Mouse (Mus musculus) frontal cortex, adult 2 months (tissue): ENCODE data around the gene Ubr4. TPM values are rescaled to one million over a fixed set of nuclear protein-coding genes. Genes with fewer than 3 reads are reported as not detected.
"Not testable (repeated sequence)": the region's sequence is repeated elsewhere in the genome, so short reads cannot be mapped to it uniquely, and the experiment has no call there.

ENCODE experiments used
- DNase-seq, 2 experiments: peaks; one replicate each; pipeline ENCODE4 v3.0.0; 2022; ENCODE audit warnings: low spot score in 1 of 2; ENCODE audit errors: extremely low spot score in 1 of 2
- polyA plus RNA-seq: library from polyadenylated mRNA; depleted of rRNA; stranded (reverse); fragments of >200 nt; gene quantifications from 2 replicates; pipeline ENCODE4 v1.2.3, GENCODE M21; 2012; rRNA removed

Gene Ubr4
- polyA plus RNA-seq, 1 experiment: 186 TPM

- not testable (repeated sequence) for DNase-seq
Observed at GRCm38 (mm10) chr4:139530248-139530647, 177.8 kb downstream of the Ubr4 start, which contains the start of gene Iffo2. Gene Iffo2 (plus strand): TSS chr4:139530548.

- no peak for DNase-seq
Observed at GRCm38 (mm10) chr4:139532081-139532480, 179.7 kb downstream of the Ubr4 start.

GRCm38 (mm10) chr4:139535127-139535695 is 182.8 kb downstream of the Ubr4 start:
- no peak for DNase-seq

- DNase-seq: no peak
Observed at GRCm38 (mm10) chr4:139535719-139536118, 183.3 kb downstream of the Ubr4 start.

DNA sequence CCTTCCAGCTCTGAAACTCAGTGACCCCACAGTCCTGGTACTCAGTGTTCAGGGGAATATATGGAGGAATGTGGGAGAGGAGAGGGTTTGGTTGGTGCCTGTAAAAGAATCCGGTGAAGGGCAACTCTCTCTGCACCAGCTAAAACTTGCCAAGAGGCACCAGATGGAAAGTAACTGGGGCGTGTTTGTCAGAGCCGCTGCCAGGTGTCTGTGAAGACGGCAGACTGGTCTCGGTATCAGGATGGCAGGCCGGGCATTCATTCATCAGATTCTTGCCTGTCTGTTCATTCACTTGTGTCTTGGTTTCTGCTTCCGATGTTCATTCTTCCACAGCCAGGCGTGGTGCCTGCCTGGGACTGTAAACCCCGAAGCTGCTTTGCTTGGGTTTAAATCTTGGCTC is 184.3 kb downstream of the Ubr4 start:
- DNase-seq: no peak

Other genes with a start within 250 kb of the Ubr4 start
- 162 and 170 TPM in 2 replicates for gene Minos1, start 221.5 kb upstream of the Ubr4 start, polyA plus RNA-seq
- gene Capzb, start 159.7 kb upstream of the Ubr4 start, polyA plus RNA-seq: 222 and 227 TPM in 2 replicates
- 19.6 and 19.7 TPM in 2 replicates for gene Pqlc2, start 41.9 kb upstream of the Ubr4 start, polyA plus RNA-seq
- gene Akr7a5, start 41.9 kb upstream of the Ubr4 start, polyA plus RNA-seq: 17.7 and 17.8 TPM in 2 replicates
- gene Mrto4, start within 50 bp of the Ubr4 start, polyA plus RNA-seq: 52.7 and 53.6 TPM in 2 replicates
- 68.3 and 71.0 TPM in 2 replicates for gene Emc1, start within 50 bp of the Ubr4 start, polyA plus RNA-seq
- 10.1 TPM in 2 replicates for gene Iffo2, start 177.9 kb downstream of the Ubr4 start, polyA plus RNA-seq